In genomic region chr16:84549122-84549521, GRCm38 (mm10) we compare ENCODE assay signal across 32 mouse cellular contexts. TPM values are rescaled to one million over a fixed set of nuclear protein-coding genes. Genes with fewer than 3 reads are reported as not detected.
DNase-seq lines count a peak whose midpoint lies in the region; ATAC-seq and TF ChIP-seq lines count a peak whose summit lies in the region.
"Had no signal": no experiment of that assay in that cellular context is flagged by ENCODE, and none has a peak within 500 bp of the region (broad histone marks: within the 10 kb centered on the region; RNA-seq: fewer than 3 reads in every experiment).

No protein-coding gene starts in this region.

- H3K9ac ChIP-seq in heart, embryonic 14.5 days (ENCODE audit: low read length), result no peak overlapping the region
- no peak overlapping the region for H3K9ac ChIP-seq in kidney, postnatal 0 days (ENCODE audit: low read depth, low read length)
- H3K9ac ChIP-seq in limb, embryonic 12.5 days (replicated peaks), result no peak overlapping the region
- H3K9ac ChIP-seq: heart, embryonic 15.5 days; hindbrain, embryonic 13.5 days; liver, embryonic 15.5 days; lung, embryonic 14.5 days had no signal

- H3K36me3 ChIP-seq in heart, embryonic 14.5 days (ENCODE audit: control insufficient read depth, insufficient read depth, low read length), result no peaks in the 10 kb centered on the region
- H3K36me3 ChIP-seq in heart, embryonic 10.5 days, result no peaks in the 10 kb centered on the region
- H3K36me3 ChIP-seq in kidney, postnatal 0 days (ENCODE audit: insufficient read depth, low read length), result no peaks in the 10 kb centered on the region
- no peaks in the 10 kb centered on the region for H3K36me3 ChIP-seq in limb, embryonic 12.5 days
- H3K36me3 ChIP-seq: heart, embryonic 15.5 days; hindbrain, embryonic 13.5 days; liver, embryonic 15.5 days had no signal

- H3K4me3 ChIP-seq in heart, embryonic 14.5 days (ENCODE audit: control insufficient read depth in 1 of 2, insufficient read depth in 1 of 2, low read depth in 1 of 2, low read length in 2 of 2), result no peak overlapping the region
- no peak overlapping the region for H3K4me3 ChIP-seq in heart, embryonic 10.5 days
- H3K4me3 ChIP-seq in kidney, postnatal 0 days (replicated peaks; ENCODE audit: low read depth, low read length), result no peak overlapping the region
- no peak overlapping the region for H3K4me3 ChIP-seq in limb, embryonic 12.5 days (replicated peaks)
- H3K4me3 ChIP-seq: erythroblast, embryonic 14.5 days; heart, embryonic 15.5 days; hindbrain, embryonic 13.5 days; layer of hippocampus, adult 2 months; liver, embryonic 15.5 days had no signal

- DNase-seq in adrenal gland, postnatal 10 days, result peak; percentile 19
- no peak for DNase-seq in adrenal gland, adult 18-20 months (ENCODE audit: low spot score in 2 of 2)
- no peak for DNase-seq in heart, embryonic 10.5 days (ENCODE audit: low spot score)
- DNase-seq in kidney, postnatal 0 days (ENCODE audit: low spot score), result no peak
- DNase-seq in kidney, adult 9 months, result no peak
- no peak for DNase-seq in layer of hippocampus, postnatal 10 days (ENCODE audit: low spot score in 2 of 2)
- DNase-seq: cerebellum, adult 11-12 months; cerebellum, adult 9-11 months; gastrocnemius, postnatal 14 days; heart, postnatal 4 days; kidney, postnatal 14 days; lung, embryonic 14.5 days; lung, postnatal 14 days; midbrain, embryonic 14.5 days; thymus, postnatal 4 days had no signal

- no peak for TF ChIP-seq CTCF in kidney, postnatal 0 days (IDR thresholded peaks at IDR 0.05; ENCODE audit: low read depth)

- no peak for ATAC-seq in heart, embryonic 14.5 days (ENCODE audit: insufficient number of reproducible peaks, insufficient read depth, low FRiP score, low read depth)
- no peak; the same call in 1 of the 2 replicates for ATAC-seq in kidney, postnatal 0 days (replicated peaks; ENCODE audit: low FRiP score, low read depth)
- ATAC-seq in limb, embryonic 12.5 days (ENCODE audit: insufficient number of reproducible peaks, insufficient read depth, low FRiP score, low TSS enrichment, low read depth), result no peak
- ATAC-seq: forebrain, embryonic 16.5 days; intestine, embryonic 16.5 days had no signal

- H3K27ac ChIP-seq in heart, embryonic 14.5 days (replicated peaks in 1 of 2; ENCODE audit: control insufficient read depth in 1 of 2, insufficient read depth in 1 of 2, low read depth in 2 of 2, low read length in 2 of 2), result no peak overlapping the region
- H3K27ac ChIP-seq in heart, embryonic 10.5 days, result no peak overlapping the region
- no peak overlapping the region for H3K27ac ChIP-seq in kidney, postnatal 0 days
- H3K27ac ChIP-seq in limb, embryonic 12.5 days, result no peak overlapping the region
- H3K27ac ChIP-seq: heart, embryonic 15.5 days; hindbrain, embryonic 13.5 days; layer of hippocampus, adult 2 months; liver, embryonic 15.5 days had no signal

- no peaks in the 10 kb centered on the region for H3K4me1 ChIP-seq in heart, embryonic 14.5 days (ENCODE audit: control insufficient read depth in 2 of 2, insufficient read depth in 2 of 2, low read length in 2 of 2)
- no peaks in the 10 kb centered on the region for H3K4me1 ChIP-seq in heart, embryonic 10.5 days
- no peaks in the 10 kb centered on the region; the same call in 1 of the 2 replicates for H3K4me1 ChIP-seq in kidney, postnatal 0 days (replicated peaks; ENCODE audit: insufficient read depth, low read length)
- no peaks in the 10 kb centered on the region for H3K4me1 ChIP-seq in limb, embryonic 12.5 days (replicated peaks)
- H3K4me1 ChIP-seq: heart, embryonic 15.5 days; hindbrain, embryonic 13.5 days; liver, embryonic 15.5 days had no signal

- no peaks in the 10 kb centered on the region for H3K9me3 ChIP-seq in heart, embryonic 14.5 days (ENCODE audit: control insufficient read depth, low read length)
- no peaks in the 10 kb centered on the region for H3K9me3 ChIP-seq in heart, embryonic 10.5 days
- H3K9me3 ChIP-seq in kidney, postnatal 0 days (replicated peaks; ENCODE audit: low read length), result no peaks in the 10 kb centered on the region
- H3K9me3 ChIP-seq in limb, embryonic 12.5 days, result no peaks in the 10 kb centered on the region
- H3K9me3 ChIP-seq: heart, embryonic 15.5 days; hindbrain, embryonic 13.5 days; liver, embryonic 15.5 days had no signal

- 41% methylated on average over 9 of the region's 9 CpGs for WGBS in heart, embryonic 14.5 days
- 49% methylated on average over 9 of the region's 9 CpGs for WGBS in heart, embryonic 10.5 days
- WGBS in kidney, postnatal 0 days, result 18% methylated on average over 9 of the region's 9 CpGs
- whole genome bisulfite sequencing in limb, embryonic 12.5 days, result 23% methylated on average over 9 of the region's 9 CpGs

- peak overlapping the region; percentile 25; the same call in 1 of the 2 replicates for H3K4me2 ChIP-seq in heart, embryonic 14.5 days (ENCODE audit: low read length)
- peak overlapping the region; percentile 21; the same call in 1 of the 2 replicates for H3K4me2 ChIP-seq in kidney, postnatal 0 days (ENCODE audit: low read length)
- peak overlapping the region; percentile 28 for H3K4me2 ChIP-seq in limb, embryonic 12.5 days
- H3K4me2 ChIP-seq: heart, embryonic 15.5 days; hindbrain, embryonic 13.5 days; liver, embryonic 15.5 days; lung, embryonic 14.5 days had no signal

- no peaks in the 10 kb centered on the region for H3K27me3 ChIP-seq in heart, embryonic 14.5 days (ENCODE audit: control insufficient read depth, insufficient read depth, low read length)
- H3K27me3 ChIP-seq in heart, embryonic 10.5 days (ENCODE audit: insufficient read depth, poor library complexity, severe bottlenecking), result no peaks in the 10 kb centered on the region
- no peaks in the 10 kb centered on the region for H3K27me3 ChIP-seq in kidney, postnatal 0 days (ENCODE audit: insufficient read depth, low read length)
- H3K27me3 ChIP-seq in limb, embryonic 12.5 days, result no peaks in the 10 kb centered on the region
- H3K27me3 ChIP-seq: heart, embryonic 15.5 days; hindbrain, embryonic 13.5 days; liver, embryonic 15.5 days had no signal

RNA-seq across cellular contexts. Expression of gene A730009L09Rik, which starts 34.2 kb away (rescaled TPM):
- not detected for total RNA-seq in adrenal gland, postnatal 10 days (2021)
- not detected for total RNA-seq in adrenal gland, adult 18-20 months (2021)
- not detected in 2 replicates for polyA plus RNA-seq in heart, embryonic 14.5 days (2014; fragmentation: Nextera tagmentation; extraction: Ambion mirVana)
- not detected in 2 replicates for polyA plus RNA-seq in heart, embryonic 10.5 days (2016; fragmentation: Nextera tagmentation; extraction: Ambion mirVana)
- polyA plus RNA-seq in kidney, postnatal 0 days (2015; fragmentation: Nextera tagmentation; extraction: Ambion mirVana), result not detected in 2 replicates
- not detected in 2 replicates for polyA plus RNA-seq in limb, embryonic 12.5 days (2016; fragmentation: Nextera tagmentation; extraction: Ambion mirVana)
- 1 to 10 TPM; 1.5 to 2.6 TPM for total RNA-seq in layer of hippocampus, postnatal 10 days (2021)
- total RNA-seq: gastrocnemius, postnatal 14 days; granulocyte monocyte progenitor cell, adult 5-6 weeks; heart, postnatal 4 days; liver, adult 2 months; monocyte, adult 5-6 weeks had no signal
- polyA plus RNA-seq: embryonic facial prominence, embryonic 14.5 days; erythroblast, embryonic 14.5 days; forebrain, embryonic 11.5 days; forebrain, embryonic 16.5 days; heart, embryonic 15.5 days; hindbrain, embryonic 13.5 days; intestine, embryonic 16.5 days; liver, adult 2 months; liver, embryonic 15.5 days; lung, embryonic 14.5 days; midbrain, embryonic 14.5 days; neural tube, embryonic 14.5 days; stomach, embryonic 14.5 days; thymus, postnatal 0 days had no signal
